Mouse (Mus musculus): ENCODE results near the gene Ankmy1.

The Ankmy1 gene

GRCm38 (mm10) chr1:92815756-92816294, 86.9 kb downstream of the Ankmy1 start:
- DNase-seq (ENCODE audit: low spot score) = no peak

GRCm38 (mm10) chr1:92815100-92815499, 87.6 kb downstream of the Ankmy1 start:
- DNase-seq (ENCODE audit: low spot score) = no peak

GRCm38 (mm10) chr1:92814319-92814718, 88.4 kb downstream of the Ankmy1 start:
- no peak for DNase-seq (ENCODE audit: low spot score)

Data from ovary, postnatal 10 days (tissue).